Mouse (Mus musculus): ENCODE data around the gene Asdurf. TPM values are rescaled to one million over a fixed set of nuclear protein-coding genes. Genes with fewer than 3 reads are reported as not detected.

Asdurf gene
- total RNA-seq, 2 experiments from 2014 or later = 5.2 TPM; not detected in 1

Other genes starting within 250 kb of the Asdurf start
- gene 1700019A02Rik, start 165.0 kb downstream of the Asdurf start, total RNA-seq (2021) = not detected
- gene Pms1, start 55.6 kb downstream of the Asdurf start, total RNA-seq (2021) = 1 to 10 TPM; 3.2 to 4.9 TPM
- 1 to 10 TPM; 4.4 to 4.8 TPM for gene Ormdl1, start 55.5 kb downstream of the Asdurf start, total RNA-seq (2021)
- gene Gm28778, start 55.5 kb downstream of the Asdurf start, total RNA-seq (2021) = 1 to 10 TPM; 1.4 to 2.3 TPM
- gene Osgepl1, start 39.0 kb downstream of the Asdurf start, total RNA-seq (2021) = 10 to 100 TPM; 21.8 to 22.4 TPM
- not detected for gene Gm28551, start within 50 bp of the Asdurf start, total RNA-seq (2021)
- 10 to 100 TPM; 48.9 to 49.9 TPM for gene Asnsd1, start 133 bp upstream of the Asdurf start, total RNA-seq (2021)